Mouse (Mus musculus): ENCODE data around the gene Rtp3. TPM values are rescaled to one million over a fixed set of nuclear protein-coding genes. Genes with fewer than 3 reads are reported as not detected.
A peak's percentile ranks its signal among the peaks of the same experiment; 100 is the strongest.

The Rtp3 gene
- polyA plus RNA-seq (2017; shearing (Covaris generic)), result not detected

DNA sequence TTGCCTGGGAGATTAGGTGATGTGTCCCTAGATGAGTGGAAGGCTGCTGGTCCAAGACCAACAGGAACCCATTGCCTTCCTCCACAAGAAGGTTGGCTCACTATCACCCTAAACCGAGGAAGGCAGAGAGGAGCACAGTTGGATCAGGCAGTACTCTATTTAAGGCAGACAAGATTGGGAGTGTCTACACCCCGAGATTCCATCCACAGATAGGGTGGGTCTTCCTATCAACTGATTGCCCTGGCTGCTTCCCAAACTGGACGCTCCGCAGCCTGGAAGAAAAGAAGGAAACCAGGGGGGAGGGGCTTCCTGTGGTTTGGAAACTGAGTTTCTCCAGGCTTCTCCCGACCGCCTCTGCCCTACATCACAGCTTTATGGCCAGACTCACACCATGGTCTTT, at the start of gene Rtp3:
TSS of gene Rtp3 (minus strand) at position 380 of the 400 bp plus-strand sequence.
- ATAC-seq, result no peak

- ATAC-seq, result no peak
Observed at GRCm38 (mm10) chr9:111039966-111040365, 49.6 kb upstream of the Rtp3 start.

GRCm38 (mm10) chr9:111033717-111034116, 43.3 kb upstream of the Rtp3 start:
- ATAC-seq, result no peak

GRCm38 (mm10) chr9:111026791-111027190, 36.4 kb upstream of the Rtp3 start:
- no peak for ATAC-seq

- no peak for ATAC-seq
Observed at GRCm38 (mm10) chr9:111019022-111019421, 28.6 kb upstream of the Rtp3 start, which contains the start of gene Ltf. Gene Ltf (plus strand): TSS chr9:111019271.

DNA sequence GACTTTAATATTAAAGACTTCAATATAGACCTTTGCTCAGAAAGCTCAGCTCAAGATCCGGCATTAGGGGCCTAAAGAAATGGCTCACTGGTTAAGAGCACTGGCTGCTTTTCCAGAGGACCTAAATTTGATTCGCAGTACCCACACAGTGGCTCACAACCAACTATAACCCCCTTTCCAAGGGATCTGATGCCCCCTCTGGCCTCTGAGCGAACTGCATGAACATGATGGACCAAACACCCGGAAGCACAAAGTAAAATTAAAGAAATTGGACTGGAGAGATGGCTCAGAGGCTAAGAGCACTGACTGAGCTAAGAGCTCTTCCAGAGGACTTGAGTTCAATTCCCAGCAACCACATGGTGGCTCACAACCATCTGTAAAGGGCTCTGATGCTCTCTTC, 25.3 kb upstream of the Rtp3 start:
- no peak for ATAC-seq

DNA sequence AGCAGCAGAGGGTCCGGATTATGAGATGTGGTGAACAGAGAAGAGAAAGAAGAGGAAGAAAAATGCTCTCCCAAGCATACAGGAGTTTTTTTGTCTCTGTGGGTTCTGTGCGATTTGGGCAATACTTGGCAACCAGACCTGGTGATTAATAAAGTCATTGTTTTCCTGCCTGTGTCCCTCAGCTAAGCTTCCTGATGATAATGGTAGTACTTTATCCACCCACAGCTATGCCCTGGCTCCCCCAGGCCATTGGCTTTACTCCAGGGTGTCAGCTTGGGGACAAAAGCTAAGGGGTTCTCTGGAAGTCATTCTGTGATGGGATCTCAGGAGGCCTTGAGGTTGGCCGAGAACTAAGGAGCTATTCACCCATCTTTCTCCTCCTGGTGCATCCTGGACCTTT, 21.7 kb upstream of the Rtp3 start:
- ATAC-seq, result no peak

GRCm38 (mm10) chr9:111011550-111011949, 21.2 kb upstream of the Rtp3 start:
- ATAC-seq, result no peak

GRCm38 (mm10) chr9:111009763-111010162, 19.4 kb upstream of the Rtp3 start:
- ATAC-seq, result no peak

DNA sequence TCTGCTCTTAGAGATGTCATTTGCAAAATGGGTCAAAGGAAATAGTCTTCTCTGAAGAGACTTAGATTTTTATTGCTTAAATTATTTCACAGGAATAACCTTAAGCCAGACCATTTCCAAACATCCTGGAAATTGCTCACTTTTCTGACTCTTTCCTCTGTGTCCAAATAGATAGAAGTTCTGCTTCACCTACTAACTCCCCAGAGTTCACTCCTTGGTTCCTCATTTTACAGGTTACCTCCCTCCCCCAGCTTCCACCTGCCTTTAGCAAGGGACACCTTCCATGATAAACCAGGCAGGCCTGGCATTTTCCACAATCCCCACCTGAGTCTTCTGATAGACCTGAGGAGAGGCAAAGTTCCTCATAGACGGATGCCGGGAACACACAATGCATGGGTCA, 16.2 kb upstream of the Rtp3 start:
- no peak for ATAC-seq

- peak; percentile 79 for ATAC-seq
Observed at GRCm38 (mm10) chr9:111003279-111003678, 12.9 kb upstream of the Rtp3 start.

DNA sequence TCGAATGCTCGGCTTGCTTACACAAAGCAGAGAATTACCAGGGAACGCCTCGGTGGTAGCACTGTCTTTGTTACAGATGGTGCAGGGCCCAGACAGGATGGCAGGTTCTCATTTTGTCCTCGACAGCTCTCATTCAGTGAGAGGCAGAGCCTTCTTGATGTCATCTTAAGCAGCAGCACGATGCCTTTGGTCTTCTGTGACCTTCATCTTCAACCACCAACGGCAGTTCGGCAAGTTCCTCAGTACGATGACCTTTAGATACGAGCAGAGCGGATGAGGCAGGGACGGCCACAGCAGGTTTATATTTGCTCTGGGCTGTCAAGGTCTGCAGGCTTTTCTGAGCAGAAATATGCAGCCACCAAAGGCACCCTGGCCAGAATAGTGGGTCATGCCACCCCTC, 11.2 kb upstream of the Rtp3 start:
- peak; percentile 38 for ATAC-seq

DNA sequence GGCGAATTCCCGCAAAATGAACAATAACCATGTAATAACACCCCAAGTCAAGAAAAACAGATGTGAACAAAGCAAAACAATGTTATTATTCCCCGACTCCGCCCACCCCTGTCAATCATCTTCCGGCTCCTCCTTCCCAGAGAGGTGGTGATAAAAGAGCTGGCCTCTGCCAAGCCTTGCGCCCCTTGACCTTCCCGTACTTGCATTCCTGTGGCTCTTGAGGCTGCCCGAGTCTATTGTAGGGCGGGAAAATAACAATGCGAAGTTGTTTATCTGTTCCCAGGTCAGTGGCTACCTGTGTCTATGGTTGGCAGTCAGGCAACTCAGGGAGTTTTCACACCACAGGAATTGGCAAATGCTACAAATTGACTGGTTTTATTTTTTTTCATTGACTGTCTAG, 9.5 kb upstream of the Rtp3 start:
- no peak for ATAC-seq

DNA sequence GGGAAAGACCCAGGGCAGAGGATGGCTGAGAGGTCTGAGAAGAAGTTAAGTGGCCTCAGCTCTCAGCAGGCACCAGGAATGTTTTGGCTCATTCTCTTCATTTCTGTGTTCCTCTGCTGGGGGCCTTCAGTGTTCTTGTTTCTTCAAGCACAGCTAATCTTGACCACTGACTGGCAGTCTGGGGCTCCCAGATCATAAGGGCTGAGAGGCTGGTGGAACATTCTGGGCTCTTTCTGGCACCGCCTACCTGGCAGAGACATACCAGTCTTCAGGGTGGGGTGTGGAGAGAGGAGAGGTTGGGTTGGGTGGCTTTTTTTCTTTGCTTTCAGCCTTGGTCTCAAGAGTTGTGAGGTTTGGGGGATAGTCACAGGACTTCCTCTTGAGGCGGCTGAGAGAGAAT, 8.7 kb upstream of the Rtp3 start:
- ATAC-seq, result no peak

DNA sequence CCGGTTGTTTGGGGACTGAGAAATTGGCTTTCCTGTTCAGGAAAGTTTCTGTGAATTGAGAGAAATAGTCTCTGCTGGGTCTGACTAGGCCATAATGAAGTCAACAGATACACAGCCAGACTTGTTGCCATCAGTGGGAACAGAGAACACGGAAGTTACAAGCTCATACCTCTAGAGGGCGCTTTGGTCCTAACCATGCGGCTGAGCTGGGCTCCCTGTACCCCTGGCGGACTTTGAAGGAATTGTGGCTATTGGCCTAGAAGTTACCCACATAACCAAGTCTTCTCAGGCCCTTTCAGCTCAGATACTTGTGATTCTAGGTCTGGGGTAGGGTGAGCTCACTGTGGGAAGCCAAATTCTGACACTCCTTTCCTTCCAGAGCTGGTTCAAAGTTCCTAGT, 6.9 kb upstream of the Rtp3 start:
- peak; percentile 72 for ATAC-seq

DNA sequence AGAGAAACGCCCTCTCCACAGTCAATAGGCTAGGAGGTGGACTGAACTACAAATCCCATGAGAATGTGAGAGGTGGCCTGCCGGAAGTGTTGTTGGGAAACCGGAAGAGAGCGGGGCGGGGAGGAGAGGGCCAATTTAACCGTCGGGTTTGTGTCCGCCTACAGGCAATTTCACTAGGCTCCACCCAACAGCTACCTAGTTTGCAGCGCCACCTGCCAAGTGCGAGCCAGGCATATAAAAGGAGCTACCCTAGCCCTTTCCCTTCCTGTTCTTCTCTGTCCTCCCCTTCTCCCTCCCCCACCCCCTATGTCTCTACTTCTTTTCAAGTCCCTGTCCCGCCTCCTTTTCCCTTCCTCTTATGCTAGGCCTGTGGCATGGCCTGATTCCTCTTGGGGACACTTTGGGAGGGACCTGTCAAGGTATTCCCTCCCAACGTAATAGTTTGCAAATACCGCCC, 4.4 kb upstream of the Rtp3 start:
- peak; percentile 92 for ATAC-seq

DNA sequence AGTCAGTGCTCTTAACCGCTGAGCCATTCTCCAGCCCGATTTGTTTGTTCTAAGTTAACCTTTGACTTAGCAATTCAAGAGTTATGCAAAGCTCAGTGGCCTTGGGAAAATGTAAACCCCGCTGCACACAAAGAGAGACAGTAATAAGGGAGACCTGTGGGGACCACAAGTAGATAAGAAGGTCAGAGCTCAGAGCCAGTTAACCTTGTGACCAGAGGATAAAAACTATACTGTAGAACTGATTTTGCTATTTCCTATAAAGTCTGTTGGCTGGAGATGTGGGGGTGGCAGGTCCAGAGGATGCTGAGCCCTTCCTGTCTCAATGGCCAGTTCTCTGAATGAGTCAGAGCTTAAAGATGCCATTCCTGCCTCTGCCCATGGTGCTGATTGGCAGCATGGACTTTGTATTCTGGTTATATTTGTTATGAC, 2.9 kb upstream of the Rtp3 start:
- ATAC-seq, result no peak

DNA sequence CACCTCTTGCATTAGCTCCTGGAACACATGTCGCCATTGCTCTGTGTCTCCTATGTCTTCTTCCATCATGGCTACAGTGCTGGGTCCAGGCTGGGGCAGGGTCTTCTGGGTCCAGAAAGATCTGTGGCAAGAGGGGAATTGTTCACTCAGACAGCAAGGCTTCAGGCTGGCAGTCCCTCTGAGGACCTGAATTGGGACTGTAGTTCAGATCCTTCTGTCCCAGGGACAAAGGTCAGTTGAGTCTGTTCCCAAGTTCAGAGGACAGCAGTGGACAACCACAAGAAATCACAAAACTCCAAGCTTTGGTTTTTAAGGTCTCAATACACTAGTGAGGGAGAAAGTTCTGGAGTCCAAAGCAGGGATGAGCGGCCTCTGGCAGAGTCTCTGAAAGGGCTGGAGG, 840 bp downstream of the Rtp3 start:
- ATAC-seq, result no peak

- ATAC-seq, result no peak
Observed at GRCm38 (mm10) chr9:110989141-110989540, 1.2 kb downstream of the Rtp3 start.

- ATAC-seq, result no peak
Observed at GRCm38 (mm10) chr9:110988078-110988477, 2.3 kb downstream of the Rtp3 start.

DNA sequence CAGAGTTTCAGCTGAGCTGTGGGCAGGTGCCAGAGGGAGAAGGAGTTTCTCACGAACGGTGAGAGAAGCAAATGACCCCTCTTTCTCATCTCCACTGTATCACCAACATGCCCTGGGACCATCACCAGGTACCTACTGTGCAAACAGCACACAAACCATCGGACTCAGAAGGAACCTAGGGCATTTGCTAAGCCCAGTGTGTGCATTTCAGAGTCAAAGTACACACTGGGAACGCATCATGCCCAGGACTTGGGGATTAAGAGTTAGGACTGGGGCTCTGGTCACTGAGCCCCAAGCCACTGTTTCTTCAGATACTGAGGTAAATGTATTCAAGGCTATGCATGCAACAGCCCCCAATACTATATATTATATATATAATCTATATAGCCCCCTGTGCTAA, 3.1 kb downstream of the Rtp3 start:
- no peak for ATAC-seq

DNA sequence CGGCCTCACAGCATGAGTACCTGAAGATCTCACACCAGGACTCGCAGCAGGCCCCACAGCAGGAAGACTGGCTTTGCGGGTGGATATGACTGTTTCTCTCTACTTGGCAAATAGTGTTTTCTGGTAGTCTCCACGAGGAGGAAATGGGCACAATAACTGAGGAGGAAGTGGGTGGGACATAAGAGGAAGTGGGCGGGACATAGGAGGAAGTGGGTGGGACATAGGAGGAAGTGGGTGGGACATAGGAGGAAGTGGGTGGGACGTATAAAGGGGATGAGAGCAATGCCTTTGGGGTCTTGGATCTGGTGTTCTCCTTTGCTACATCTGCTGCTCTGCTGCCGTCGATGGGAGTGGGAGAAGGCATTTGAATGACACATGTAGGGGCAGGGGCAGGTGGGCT, 4.4 kb downstream of the Rtp3 start:
- ATAC-seq, result no peak

DNA sequence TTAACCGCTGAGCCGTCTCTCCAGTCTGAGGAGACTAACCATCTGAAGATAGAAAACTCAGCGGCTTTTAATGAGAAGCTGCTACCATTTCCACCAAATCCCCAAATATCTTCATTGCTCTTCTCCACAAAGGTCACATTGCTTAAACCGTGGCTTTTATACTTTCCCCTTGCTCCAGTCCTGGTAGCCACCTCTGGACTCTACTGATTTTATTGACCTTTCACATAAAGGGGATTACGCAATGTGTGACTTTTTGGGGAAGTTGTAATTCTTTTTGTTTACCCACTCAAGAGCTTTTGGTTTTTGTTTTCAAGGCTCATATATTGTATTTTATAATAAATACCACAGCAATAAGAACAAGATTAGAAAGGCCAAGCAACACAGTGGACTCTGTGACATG, 4.8 kb downstream of the Rtp3 start:
- no peak for ATAC-seq

GRCm38 (mm10) chr9:110984096-110984495, 6.3 kb downstream of the Rtp3 start:
- ATAC-seq, result no peak

GRCm38 (mm10) chr9:110982351-110982750, 8.0 kb downstream of the Rtp3 start:
- ATAC-seq, result no peak

GRCm38 (mm10) chr9:110979411-110979810, 11.0 kb downstream of the Rtp3 start:
- ATAC-seq, result no peak
